Mouse (Mus musculus) intestine, postnatal 0 days (tissue): Measurements from ENCODE around the gene Tacc2. TPM values are rescaled to one million over a fixed set of nuclear protein-coding genes. Genes with fewer than 3 reads are reported as not detected.
A peak's percentile ranks its signal among the peaks of the same experiment; 100 is the strongest.

Source experiments
- ATAC-seq: fragments of 200-750 bp; cut with Nextera tagmentation; 2 replicates; pipeline ENCODE4 v1.8.0; 2017; ENCODE audit warnings: mild to moderate bottlenecking, moderate TSS enrichment, moderate library complexity
- H3K27ac ChIP-seq: fragments of 300-500 bp; sonication (generic); 2 replicates; pipeline ENCODE4 v1.5.1; 2014; ENCODE audit warnings: mild to moderate bottlenecking, low read depth, low read length, moderate library complexity
- H3K27me3 ChIP-seq: fragments of 300-500 bp; sonication (generic); replicated peaks from 2 replicates; pipeline ENCODE4 v1.6.1; 2014; ENCODE audit warnings: low read length, mixed read lengths; ENCODE audit not compliant: control insufficient read depth, insufficient read depth
- H3K36me3 ChIP-seq: fragments of 300-500 bp; sonication (generic); 2 replicates; pipeline ENCODE4 v1.6.1; 2014; ENCODE audit warnings: mild to moderate bottlenecking, moderate library complexity; ENCODE audit not compliant: control insufficient read depth, insufficient read depth
- H3K4me1 ChIP-seq: fragments of 300-500 bp; sonication (generic); replicated peaks from 2 replicates; pipeline ENCODE4 v1.6.1; 2014; ENCODE audit warnings: antibody characterized with exemption, low read length, mixed read lengths; ENCODE audit not compliant: control insufficient read depth, insufficient read depth
- H3K4me2 ChIP-seq: fragments of 300-500 bp; sonication (generic); replicated peaks from 2 replicates; pipeline ENCODE4 v1.6.1; 2014; ENCODE audit warnings: low read depth, mild to moderate bottlenecking, moderate library complexity
- H3K4me3 ChIP-seq: fragments of 300-500 bp; sonication (generic); 2 replicates; pipeline ENCODE4 v1.5.1; 2014; ENCODE audit warnings: low read depth, low read length
- H3K9ac ChIP-seq: fragments of 300-500 bp; sonication (generic); 2 replicates; pipeline ENCODE4 v1.6.1; 2014; ENCODE audit warnings: mild to moderate bottlenecking, low read depth, low read length
- H3K9me3 ChIP-seq: fragments of 300-500 bp; sonication (generic); 2 replicates; pipeline ENCODE4 v1.6.1; 2016; ENCODE audit warnings: mixed run types; ENCODE audit not compliant: control insufficient read depth
- CTCF ChIP-seq: sonication (generic); IDR thresholded peaks from 2 replicates; pipeline ENCODE4 v1.5.1; 2016; ENCODE audit warnings: low read depth, mild to moderate bottlenecking, control low read depth, antibody characterized with exemption, moderate library complexity
- WGBS: fragments of 180-500 bp; shearing (Covaris S2); extraction: QIAGEN DNeasy Blood & Tissue Kit; methylation state at CpG from one replicate; pipeline ENCODE4 v1.1.7; 2014; 5-methylcytosine and 5-hydroxymethylcytosine counted together
- polyA plus RNA-seq: library from polyadenylated mRNA; unstranded; fragments of >200 nt; fragmentation: Nextera tagmentation; extraction: Ambion mirVana; gene quantifications from 2 replicates; pipeline ENCODE4 v1.2.1, GENCODE M21; 2015

Gene Tacc2
- polyA plus RNA-seq, 1 experiment from 2014 or later, result 27.7 TPM

GRCm38 (mm10) chr7:130691931-130692330 lies 114.7 kb downstream of the Tacc2 start:
- H3K36me3 ChIP-seq, result no peaks in the 10 kb centered on the region; the same call in 1 of the 2 replicates
- no peaks in the 10 kb centered on the region for H3K27me3 ChIP-seq
- H3K4me2 ChIP-seq, result 0 out of 2 replicates have a peak overlapping the region, but pooled peaks have one; percentile 65
- no peaks in the 10 kb centered on the region for H3K4me1 ChIP-seq
- no peak for ATAC-seq
- no peak overlapping the region for H3K9ac ChIP-seq
- H3K4me3 ChIP-seq, result no peak overlapping the region
- TF ChIP-seq CTCF, result no peak
- WGBS, result 20% methylated on average over 2 of the region's 2 CpGs
- H3K9me3 ChIP-seq, result no peaks in the 10 kb centered on the region
- no peak overlapping the region for H3K27ac ChIP-seq

- Histone ChIP-seq H3K4me2 (peak overlapping the region; percentile 65), H3K9ac (peak overlapping the region; percentile 48), H3K4me1 (no peaks in the 10 kb centered on the region), H3K27me3 (no peaks in the 10 kb centered on the region), H3K36me3 (no peaks in the 10 kb centered on the region; the same call in 1 of the 2 replicates), H3K9me3 (no peaks in the 10 kb centered on the region), H3K4me3 (peak overlapping the region; percentile 42), H3K27ac (peak overlapping the region; percentile 21; the same call in 1 of the 2 replicates)
- peak; percentile 64 for TF ChIP-seq CTCF
- 9% methylated on average over 39 of the region's 39 CpGs for WGBS
- peak; percentile 30; the same call in 1 of the 2 replicates for ATAC-seq
Observed at GRCm38 (mm10) chr7:130692392-130692942, 115.2 kb downstream of the Tacc2 start.

- Histone ChIP-seq H3K9ac (peak overlapping the region; percentile 48), H3K4me3 (peak overlapping the region; percentile 42), H3K36me3 (no peaks in the 10 kb centered on the region), H3K27me3 (no peaks in the 10 kb centered on the region), H3K9me3 (no peaks in the 10 kb centered on the region), H3K4me1 (no peaks in the 10 kb centered on the region), H3K27ac (peak overlapping the region; percentile 21; the same call in 1 of the 2 replicates), H3K4me2 (peak overlapping the region; percentile 65)
- 30% methylated on average over 19 of the region's 19 CpGs for WGBS
- no peak for TF ChIP-seq CTCF
- no peak for ATAC-seq
Observed at GRCm38 (mm10) chr7:130692943-130693799, 115.9 kb downstream of the Tacc2 start.

- Histone ChIP-seq H3K27ac (no peak overlapping the region), H3K4me2 (peak overlapping the region; percentile 65), H3K36me3 (no peaks in the 10 kb centered on the region), H3K4me1 (no peaks in the 10 kb centered on the region), H3K9ac (no peak overlapping the region), H3K4me3 (0 out of 2 replicates have a peak overlapping the region, but pooled peaks have one; percentile 42), H3K9me3 (no peaks in the 10 kb centered on the region), H3K27me3 (no peaks in the 10 kb centered on the region)
- no peak; the same call in 1 of the 2 replicates for ATAC-seq
- WGBS, result 47% methylated on average over 11 of the region's 11 CpGs
- peak; percentile 31 for TF ChIP-seq CTCF
Observed at GRCm38 (mm10) chr7:130693800-130694193, 116.6 kb downstream of the Tacc2 start.

- no peak overlapping the region for H3K4me2 ChIP-seq
- 73% methylated on average over 13 of the region's 13 CpGs for WGBS
Observed at GRCm38 (mm10) chr7:130695669-130696338, 118.6 kb downstream of the Tacc2 start.

More at GRCm38 (mm10) chr7:130695669-130696338, 118.6 kb downstream of the Tacc2 start:
- no peak for ATAC-seq
- Histone ChIP-seq H3K36me3 (0 out of 2 replicates have a peak, but pooled peaks cover 11% of the 10 kb centered on the region), H3K27ac (no peak overlapping the region), H3K9ac (no peak overlapping the region), H3K4me1 (no peaks in the 10 kb centered on the region), H3K27me3 (no peaks in the 10 kb centered on the region), H3K9me3 (no peaks in the 10 kb centered on the region), H3K4me3 (no peak overlapping the region)
- no peak for TF ChIP-seq CTCF
